Comparison of ENCODE assay signal across 17 mouse cellular contexts in genomic region chr3:54204386-54204785, GRCm38 (mm10). TPM values are rescaled to one million over a fixed set of nuclear protein-coding genes. Genes with fewer than 3 reads are reported as not detected.
DNase-seq lines count a peak whose midpoint lies in the region; ATAC-seq lines count a peak whose summit lies in the region.
"Had no signal": no experiment of that assay in that cellular context is flagged by ENCODE, and none has a peak within 500 bp of the region (broad histone marks: within the 10 kb centered on the region; RNA-seq: fewer than 3 reads in every experiment).

No protein-coding gene starts in this region.

- ATAC-seq in frontal cortex, adult (ENCODE audit: low TSS enrichment): peak; percentile 99
- ATAC-seq: activated CD4-positive, CD25-positive, alpha-beta regulatory T cell, adult 4 months; intestine, embryonic 15.5 days had no signal

- peak; percentile 15 to 29 for DNase-seq in frontal cortex, postnatal 25 days (ENCODE audit: low spot score in 2 of 2)
- DNase-seq in left cerebral cortex, adult 18-20 months (ENCODE audit: low spot score in 2 of 2): peak; percentile 50 to 67
- peak; percentile 55 to 59 for DNase-seq in right cerebral cortex, adult 2 months (ENCODE audit: low spot score in 2 of 2)
- no peak for DNase-seq in cerebellum, adult 11 months
- DNase-seq in gastrocnemius, adult 8-10 months (ENCODE audit: low spot score in 2 of 2): no peak
- DNase-seq in adrenal gland, adult 18-20 months (ENCODE audit: low spot score in 2 of 2): no peak
- DNase-seq in urinary bladder, adult 18-20 months (ENCODE audit: low spot score in 2 of 2): no peak
- DNase-seq: cerebellum, adult 9-11 months; embryo, embryonic 11 days; gastrocnemius, postnatal 36 days; kidney, postnatal 14 days; retina, postnatal 1 day had no signal

RNA-seq across cellular contexts. Expression of gene Trpc4, which starts 48.6 kb away (rescaled TPM):
- total RNA-seq in left cerebral cortex, adult 18-20 months (2021): 10 to 100 TPM; 14.9 to 18.1 TPM
- total RNA-seq in gastrocnemius, adult 8-10 months (2022): under 1 TPM in 3 of 4 experiments, not detected in 1; 0.10 to 0.18 (median 0.16) TPM
- under 1 TPM; 0.42 to 0.66 TPM for total RNA-seq in adrenal gland, adult 18-20 months (2021)
- total RNA-seq: liver, adult 2 months; megakaryocyte progenitor cell, adult 5-6 weeks had no signal

Comparison
In these comparisons a context has a peak if more than half of its experiments do, and no peak if none do; other contexts are left out.
1. DNase-seq: peak in frontal cortex, postnatal 25 days (2 of 2), left cerebral cortex, adult 18-20 months (2 of 2) and right cerebral cortex, adult 2 months (2 of 2); none in cerebellum, adult 11 months (single experiment), gastrocnemius, adult 8-10 months (0 of 2), adrenal gland, adult 18-20 months (0 of 2) and urinary bladder, adult 18-20 months (0 of 2).
2. RNA of gene Trpc4, which starts 48.6 kb away (total RNA-seq): 14.9 to 18.1 TPM in left cerebral cortex, adult 18-20 months; 0.42 to 0.66 TPM in adrenal gland, adult 18-20 months and 0.10 to 0.18 TPM in gastrocnemius, adult 8-10 months; every median in the first group is over 4 times any median in the second.